Mouse (Mus musculus): Measurements from ENCODE around the gene Cd22. TPM values are rescaled to one million over a fixed set of nuclear protein-coding genes. Genes with fewer than 3 reads are reported as not detected.

Cd22 gene
- total and polyA plus RNA-seq, 3 experiments, result 0.07 TPM; not detected in 2

DNA sequence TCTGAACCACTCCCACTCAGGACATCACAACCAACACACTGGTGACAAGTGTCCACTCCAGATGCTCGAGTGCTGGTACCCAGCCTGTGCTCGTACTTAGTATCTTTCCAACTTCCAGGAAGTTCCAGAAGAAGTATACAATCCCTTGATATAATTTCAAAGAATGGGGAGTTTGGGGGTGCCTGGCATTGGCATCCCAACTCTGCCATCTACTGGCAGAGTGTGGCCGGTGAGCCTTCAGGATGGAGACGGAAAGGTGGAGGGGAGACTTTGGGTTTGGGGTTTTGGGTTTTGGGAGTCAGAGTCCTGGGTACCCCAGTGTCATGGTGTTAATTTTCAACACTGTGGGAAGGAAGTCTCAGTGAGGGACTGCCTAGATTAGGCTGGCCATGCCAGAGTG is 23.9 kb upstream of the Cd22 start:
- TF ChIP-seq CTCF (IDR thresholded peaks at IDR 0.05 in 2 of 3, conservative IDR thresholded peaks at IDR 0.05 in 1 of 3; ENCODE audit: control insufficient read depth in 1 of 3, insufficient read depth in 1 of 3, low read depth in 2 of 3, low read length in 3 of 3, poor library complexity in 1 of 3, severe bottlenecking in 1 of 3) (peak; percentile 19 to 60 (median 55)), ELF1 (IDR thresholded peaks at IDR 0.05; ENCODE audit: low read depth, low read length) (no peak), RAD21 (IDR thresholded peaks at IDR 0.05; ENCODE audit: low read depth, low read length) (peak; percentile 54), SMC3 (IDR thresholded peaks at IDR 0.05; ENCODE audit: low read depth, low read length) (peak; percentile 55), ZC3H11A (IDR thresholded peaks at IDR 0.05; ENCODE audit: low read depth, low read length) (0 out of 2 replicates have a peak, but pooled peaks have one; percentile 25), ETS1 (IDR thresholded peaks at IDR 0.05; ENCODE audit: low read depth, low read length) (no peak), USF1 (IDR thresholded peaks at IDR 0.05; ENCODE audit: low read depth, low read length) (no peak)
- Histone ChIP-seq H3K36me3 (ENCODE audit: control insufficient read depth in 1 of 2, insufficient read depth in 2 of 2, low read length in 2 of 2) (no peaks in the 10 kb centered on the region), H3K9ac (ENCODE audit: control insufficient read depth, low read depth, low read length, poor library complexity, severe bottlenecking) (no peak overlapping the region), H3K4me3 (ENCODE audit: control insufficient read depth in 1 of 2, insufficient read depth in 1 of 2, low read depth in 2 of 2, low read length in 2 of 2) (no peak overlapping the region), H3K27ac (ENCODE audit: control insufficient read depth, low read depth, low read length) (no peak overlapping the region), H3K9me3 (replicated peaks; ENCODE audit: insufficient read depth, low read length) (no peaks in the 10 kb centered on the region), H3K4me1 (ENCODE audit: control insufficient read depth in 1 of 2, insufficient read depth in 2 of 2, low read length in 2 of 2) (no peaks in the 10 kb centered on the region), H3K27me3 (ENCODE audit: control insufficient read depth in 1 of 2, insufficient read depth in 2 of 2, low read length in 2 of 2) (peaks cover 0 to under 1% of the 10 kb centered on the region in 2 experiments; a peak in 1 of 4 replicates), H3K79me2 (ENCODE audit: control insufficient read depth, insufficient read depth, low read length, poor library complexity) (no peaks in the 10 kb centered on the region)
- peak; percentile 12 for DNase-seq (ENCODE audit: low read depth, low spot score)

DNA sequence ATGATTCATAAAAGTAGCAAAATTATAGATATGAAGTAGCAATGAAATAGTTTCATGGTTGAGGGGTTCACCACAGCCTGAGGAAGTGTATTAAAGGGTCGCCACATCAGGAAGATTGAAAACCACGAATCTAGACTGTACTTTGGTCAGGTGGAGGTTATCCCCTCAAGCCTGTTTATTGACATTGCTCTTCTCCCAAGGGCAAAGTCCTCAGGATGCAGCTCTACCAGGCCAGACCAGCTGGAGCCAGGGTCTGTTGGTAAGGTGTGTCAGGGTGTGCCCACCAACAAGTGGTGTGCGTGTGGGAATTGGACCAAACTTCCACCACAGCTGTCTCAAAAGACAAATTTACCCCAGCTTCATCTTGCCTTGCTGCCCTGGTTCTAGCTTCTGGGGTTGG is 15.1 kb upstream of the Cd22 start:
- no peak for DNase-seq (ENCODE audit: low read depth, low spot score)
- no peak overlapping the region for H3K9ac ChIP-seq (ENCODE audit: control insufficient read depth, low read depth, low read length, poor library complexity, severe bottlenecking)
- no peaks in the 10 kb centered on the region for H3K79me2 ChIP-seq (ENCODE audit: control insufficient read depth, insufficient read depth, low read length, poor library complexity)
- H3K4me3 ChIP-seq (ENCODE audit: control insufficient read depth in 1 of 2, insufficient read depth in 1 of 2, low read depth in 2 of 2, low read length in 2 of 2), result no peak overlapping the region
- H3K4me1 ChIP-seq (ENCODE audit: control insufficient read depth in 1 of 2, insufficient read depth in 2 of 2, low read length in 2 of 2), result no peaks in the 10 kb centered on the region
- no peak for TF ChIP-seq TCF12 (IDR thresholded peaks at IDR 0.05; ENCODE audit: low read depth, low read length)
- no peak for TF ChIP-seq MYB (IDR thresholded peaks at IDR 0.05; ENCODE audit: low read depth, low read length)
- TF ChIP-seq ELF1 (IDR thresholded peaks at IDR 0.05; ENCODE audit: low read depth, low read length), result no peak
- TF ChIP-seq POLR2A (IDR thresholded peaks at IDR 0.05; ENCODE audit: control insufficient read depth in 1 of 2, insufficient read depth in 1 of 2, low read depth in 1 of 2, low read length in 2 of 2, poor library complexity in 1 of 2), result no peak
- no peak for TF ChIP-seq USF2 (IDR thresholded peaks at IDR 0.05; ENCODE audit: borderline replicate concordance in 1 of 2, insufficient read depth in 1 of 2, low read depth in 1 of 2, low read length in 2 of 2)
- TF ChIP-seq JUND (IDR thresholded peaks at IDR 0.05; ENCODE audit: low read depth, low read length), result no peak
- no peak for TF ChIP-seq E2F4 (IDR thresholded peaks at IDR 0.05; ENCODE audit: borderline replicate concordance, low read depth, low read length)
- no peak for TF ChIP-seq USF1 (IDR thresholded peaks at IDR 0.05; ENCODE audit: low read depth, low read length)
- TF ChIP-seq CHD1 (IDR thresholded peaks at IDR 0.05; ENCODE audit: low read depth, low read length), result no peak
- no peak for TF ChIP-seq CHD2 (IDR thresholded peaks at IDR 0.05; ENCODE audit: low read length)
- TF ChIP-seq UBTF (IDR thresholded peaks at IDR 0.05; ENCODE audit: borderline replicate concordance, insufficient read depth, low read depth, low read length), result no peak
- TF ChIP-seq ZMIZ1 (IDR thresholded peaks at IDR 0.05; ENCODE audit: low read depth, low read length), result no peak
- TF ChIP-seq CTCF (IDR thresholded peaks at IDR 0.05 in 2 of 3, conservative IDR thresholded peaks at IDR 0.05 in 1 of 3; ENCODE audit: control insufficient read depth in 1 of 3, insufficient read depth in 1 of 3, low read depth in 2 of 3, low read length in 3 of 3, poor library complexity in 1 of 3, severe bottlenecking in 1 of 3), result no peak
- no peak for TF ChIP-seq TBP (IDR thresholded peaks at IDR 0.05; ENCODE audit: low read depth, low read length)
- TF ChIP-seq MEF2A (IDR thresholded peaks at IDR 0.05; ENCODE audit: extremely low read depth, insufficient replicate concordance, low read depth, low read length, poor library complexity, severe bottlenecking), result no peak
- TF ChIP-seq MAFK (IDR thresholded peaks at IDR 0.05; ENCODE audit: borderline replicate concordance, low read depth, low read length), result no peak
- TF ChIP-seq SMC3 (IDR thresholded peaks at IDR 0.05; ENCODE audit: low read depth, low read length), result no peak
- TF ChIP-seq POLR2AphosphoS5 (IDR thresholded peaks at IDR 0.05; ENCODE audit: borderline replicate concordance, low read depth, low read length), result no peak
- H3K27me3 ChIP-seq (ENCODE audit: control insufficient read depth in 1 of 2, insufficient read depth in 2 of 2, low read length in 2 of 2), result peaks cover under 1 to 2% of the 10 kb centered on the region in 2 experiments; a peak in 3 of 4 replicates
- no peak overlapping the region for H3K27ac ChIP-seq (ENCODE audit: control insufficient read depth, low read depth, low read length)
- no peaks in the 10 kb centered on the region for H3K36me3 ChIP-seq (ENCODE audit: control insufficient read depth in 1 of 2, insufficient read depth in 2 of 2, low read length in 2 of 2)
- no peaks in the 10 kb centered on the region for H3K9me3 ChIP-seq (replicated peaks; ENCODE audit: insufficient read depth, low read length)

All from MEL (cell line).